9 mouse cellular contexts compared by ENCODE assay signal in the genomic region with DNA sequence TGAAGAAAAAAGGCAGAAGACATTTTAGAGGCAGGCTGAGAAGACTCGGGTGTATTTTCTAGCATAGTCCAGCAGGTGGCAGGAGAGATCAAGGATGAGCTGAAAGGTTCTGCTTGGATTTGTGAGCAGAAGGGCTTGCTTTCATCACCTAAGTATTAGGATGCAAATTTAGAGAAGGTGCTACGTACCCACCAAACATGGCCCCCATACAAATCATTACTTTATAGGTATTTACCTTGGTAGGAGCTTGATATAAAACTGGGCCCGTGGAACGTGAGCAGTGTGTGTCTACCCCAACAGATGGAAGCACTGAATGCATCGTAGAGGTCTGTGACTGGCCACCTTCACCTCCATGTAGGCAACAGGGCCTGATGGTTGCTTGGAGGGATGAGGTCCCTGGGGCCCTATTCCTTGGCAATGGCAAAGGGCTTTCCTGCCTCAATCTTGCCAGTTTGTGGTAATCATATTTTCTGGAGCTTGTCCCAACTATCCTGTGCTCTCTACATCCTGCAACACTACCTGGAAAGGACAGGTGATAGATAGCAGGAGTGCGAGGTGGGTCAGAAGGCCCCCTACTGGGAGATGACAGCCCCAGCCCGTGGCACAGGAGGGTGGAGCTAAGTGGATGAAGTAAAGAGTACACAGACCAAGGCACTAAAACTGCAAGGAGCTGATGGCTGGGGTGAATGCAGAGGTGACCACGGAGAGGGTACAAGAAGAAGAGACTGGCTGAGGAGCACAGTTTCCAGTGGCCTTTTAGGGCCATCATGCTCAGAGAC. TPM values are rescaled to one million over a fixed set of nuclear protein-coding genes. Genes with fewer than 3 reads are reported as not detected.
DNase-seq lines count a peak whose midpoint lies in the region; ATAC-seq and TF ChIP-seq lines count a peak whose summit lies in the region.
"Had no signal": no experiment of that assay in that cellular context is flagged by ENCODE, and none has a peak within 500 bp of the region (broad histone marks: within the 10 kb centered on the region; RNA-seq: fewer than 3 reads in every experiment).

No protein-coding gene starts in this region.

- peak; percentile 50 to 75 (median 70) for TF ChIP-seq CTCF in MEL (IDR thresholded peaks at IDR 0.05 in 2 of 3, conservative IDR thresholded peaks at IDR 0.05 in 1 of 3; ENCODE audit: control insufficient read depth in 1 of 3, insufficient read depth in 1 of 3, low read depth in 2 of 3, low read length in 3 of 3, poor library complexity in 1 of 3, severe bottlenecking in 1 of 3)
- TF ChIP-seq CTCF in midbrain, postnatal 0 days (IDR thresholded peaks at IDR 0.05), result peak; percentile 86

- intact Hi-C loops in left cerebral cortex, postnatal 10 days (cut with DNase I), result no loop called here

- ATAC-seq in kidney, embryonic 16.5 days (ENCODE audit: low FRiP score, low TSS enrichment), result no peak
- peak; percentile 75 for ATAC-seq in midbrain, postnatal 0 days (ENCODE audit: low FRiP score)

- no peak for TF ChIP-seq EP300 in MEL (IDR thresholded peaks at IDR 0.05; ENCODE audit: low read depth in 1 of 2, low read length in 2 of 2)

- DNase-seq in kidney, adult 9 months, result peak; percentile 55
- peak; percentile 67 for DNase-seq in MEL (ENCODE audit: low read depth, low spot score)
- DNase-seq in cerebellum, postnatal 10 days, result peak; percentile 77 to 84
- DNase-seq in frontal cortex, postnatal 25 days (ENCODE audit: low spot score in 2 of 2), result peak; percentile 31 to 50
- peak; percentile 40 to 54 for DNase-seq in left cerebral cortex, postnatal 10 days (ENCODE audit: extremely low spot score in 1 of 2, low spot score in 2 of 2)
- DNase-seq in midbrain, postnatal 0 days (ENCODE audit: low spot score), result peak; percentile 82
- DNase-seq in thymus, postnatal 4 days, result peak; percentile 47

- H3K4me1 ChIP-seq in kidney, embryonic 16.5 days (ENCODE audit: insufficient read depth, low read length), result no peaks in the 10 kb centered on the region
- H3K4me1 ChIP-seq in MEL (ENCODE audit: control insufficient read depth in 1 of 2, insufficient read depth in 2 of 2, low read length in 2 of 2), result no peaks in the 10 kb centered on the region
- H3K4me1 ChIP-seq in midbrain, postnatal 0 days (ENCODE audit: insufficient read depth, low read length), result no peaks in the 10 kb centered on the region

- H3K27me3 ChIP-seq in kidney, embryonic 16.5 days (ENCODE audit: insufficient read depth, low read length), result peaks cover 22% of the 10 kb centered on the region
- H3K27me3 ChIP-seq in MEL (ENCODE audit: control insufficient read depth in 1 of 2, insufficient read depth in 2 of 2, low read length in 2 of 2), result peaks cover 6 to 13% of the 10 kb centered on the region in 2 experiments
- H3K27me3 ChIP-seq in midbrain, postnatal 0 days (ENCODE audit: insufficient read depth, low read length), result no peaks in the 10 kb centered on the region

- H3K27ac ChIP-seq in kidney, embryonic 16.5 days (ENCODE audit: low read length), result no peak overlapping the region
- no peak overlapping the region for H3K27ac ChIP-seq in MEL (ENCODE audit: control insufficient read depth, low read depth, low read length)
- no peak overlapping the region for H3K27ac ChIP-seq in midbrain, postnatal 0 days (ENCODE audit: low read depth, low read length)

- H3K36me3 ChIP-seq in kidney, embryonic 16.5 days (ENCODE audit: insufficient read depth, low read length), result no peaks in the 10 kb centered on the region
- no peaks in the 10 kb centered on the region for H3K36me3 ChIP-seq in MEL (ENCODE audit: control insufficient read depth in 1 of 2, insufficient read depth in 2 of 2, low read length in 2 of 2)
- H3K36me3 ChIP-seq in midbrain, postnatal 0 days (ENCODE audit: insufficient read depth, low read length), result no peaks in the 10 kb centered on the region

- WGBS in kidney, embryonic 16.5 days, result 38% methylated on average over 8 of the region's 8 CpGs
- WGBS in midbrain, postnatal 0 days, result 41% methylated on average over 8 of the region's 8 CpGs

- no peak overlapping the region for H3K9ac ChIP-seq in kidney, embryonic 16.5 days (replicated peaks; ENCODE audit: low read length)
- no peak overlapping the region for H3K9ac ChIP-seq in MEL (ENCODE audit: control insufficient read depth, low read depth, low read length, poor library complexity, severe bottlenecking)
- H3K9ac ChIP-seq in midbrain, postnatal 0 days (replicated peaks; ENCODE audit: low read length, poor library complexity, severe bottlenecking), result no peak overlapping the region

- no peak overlapping the region for H3K4me2 ChIP-seq in kidney, embryonic 16.5 days (replicated peaks; ENCODE audit: low read depth, low read length)
- H3K4me2 ChIP-seq in midbrain, postnatal 0 days (ENCODE audit: low read depth, low read length, poor library complexity, severe bottlenecking), result no peak overlapping the region

- TF ChIP-seq RAD21 in MEL (IDR thresholded peaks at IDR 0.05; ENCODE audit: low read depth, low read length), result peak; percentile 73

- H3K4me3 ChIP-seq in kidney, embryonic 16.5 days (ENCODE audit: low read length), result no peak overlapping the region
- H3K4me3 ChIP-seq in MEL (ENCODE audit: control insufficient read depth in 1 of 2, insufficient read depth in 1 of 2, low read depth in 2 of 2, low read length in 2 of 2), result no peak overlapping the region
- no peak overlapping the region for H3K4me3 ChIP-seq in midbrain, postnatal 0 days (ENCODE audit: low read depth, low read length)

- no peaks in the 10 kb centered on the region for H3K79me2 ChIP-seq in MEL (ENCODE audit: control insufficient read depth, insufficient read depth, low read length, poor library complexity)

- H3K9me3 ChIP-seq in kidney, embryonic 16.5 days (ENCODE audit: low read length), result no peaks in the 10 kb centered on the region
- H3K9me3 ChIP-seq in MEL (replicated peaks; ENCODE audit: insufficient read depth, low read length), result no peaks in the 10 kb centered on the region
- H3K9me3 ChIP-seq in midbrain, postnatal 0 days (ENCODE audit: low read length), result no peaks in the 10 kb centered on the region

- no peak for TF ChIP-seq POLR2A in MEL (IDR thresholded peaks at IDR 0.05; ENCODE audit: control insufficient read depth in 1 of 2, insufficient read depth in 1 of 2, low read depth in 1 of 2, low read length in 2 of 2, poor library complexity in 1 of 2)

TF ChIP-seq in MEL, 35 proteins besides CTCF, POLR2A, EP300 and RAD21:
- TF ChIP-seq TAL1 (IDR thresholded peaks at IDR 0.05; ENCODE audit: low read length) (no peak), MYB (IDR thresholded peaks at IDR 0.05; ENCODE audit: low read depth, low read length) (no peak), NELFE (IDR thresholded peaks at IDR 0.05; ENCODE audit: low read depth, low read length) (no peak), ZNF384 (IDR thresholded peaks at IDR 0.05; ENCODE audit: low read depth, low read length) (no peak), ZMIZ1 (IDR thresholded peaks at IDR 0.05; ENCODE audit: low read depth, low read length) (no peak), ZC3H11A (IDR thresholded peaks at IDR 0.05; ENCODE audit: low read depth, low read length) (peak; percentile 34; the same call in 1 of the 2 replicates), MAFK (IDR thresholded peaks at IDR 0.05; ENCODE audit: borderline replicate concordance, low read depth, low read length) (no peak), KAT2A (conservative IDR thresholded peaks at IDR 0.05; ENCODE audit: low read depth, low read length) (no peak), SMC3 (IDR thresholded peaks at IDR 0.05; ENCODE audit: low read depth, low read length) (peak; percentile 65), RCOR1 (IDR thresholded peaks at IDR 0.05; ENCODE audit: low read depth, low read length) (no peak), POLR2AphosphoS5 (IDR thresholded peaks at IDR 0.05; ENCODE audit: borderline replicate concordance, low read depth, low read length) (no peak), ETS1 (IDR thresholded peaks at IDR 0.05; ENCODE audit: low read depth, low read length) (no peak)

RNA-seq across cellular contexts. Expression of gene Dppa3, which starts 34.6 kb away (rescaled TPM):
- not detected in 2 replicates for polyA plus RNA-seq in kidney, embryonic 16.5 days (2015; fragmentation: Nextera tagmentation; extraction: Ambion mirVana)
- total RNA-seq in MEL (2012; rRNA removed), result not detected in 2 replicates
- polyA plus RNA-seq in MEL (2012; ENCODE audit: insufficient read depth in 1 of 2, insufficient read length in 2 of 2, low read depth in 1 of 2, low replicate concordance in 2 of 2, missing spikeins in 1 of 2), result not detected
- total RNA-seq in left cerebral cortex, postnatal 10 days (2021), result not detected
- total RNA-seq in midbrain, postnatal 0 days (2014; rRNA removed), result not detected in 2 replicates
- polyA plus RNA-seq in midbrain, postnatal 0 days (2015; fragmentation: Nextera tagmentation; extraction: Ambion mirVana), result not detected in 2 replicates
- polyA plus RNA-seq: liver, embryonic 16.5 days had no signal

RNA-seq across cellular contexts. Expression of gene Nanog, which starts 46.5 kb away (rescaled TPM):
- 0.12 TPM in 1 of 2 replicates, not detected in the other for polyA plus RNA-seq in kidney, embryonic 16.5 days (2015; fragmentation: Nextera tagmentation; extraction: Ambion mirVana)
- total RNA-seq in MEL (2012; rRNA removed), result not detected in 2 replicates
- polyA plus RNA-seq in MEL (2012; ENCODE audit: insufficient read depth in 1 of 2, insufficient read length in 2 of 2, low read depth in 1 of 2, low replicate concordance in 2 of 2, missing spikeins in 1 of 2), result under 1 TPM in 1 of 2 experiments, not detected in 1; 0.63 TPM
- total RNA-seq in left cerebral cortex, postnatal 10 days (2021), result not detected
- total RNA-seq in midbrain, postnatal 0 days (2014; rRNA removed), result 0.09 and 0.16 TPM in 2 replicates
- polyA plus RNA-seq in midbrain, postnatal 0 days (2015; fragmentation: Nextera tagmentation; extraction: Ambion mirVana), result 0.07 and 0.10 TPM in 2 replicates
- polyA plus RNA-seq: liver, embryonic 16.5 days had no signal

RNA-seq across cellular contexts. Expression of gene Gdf3, which starts 50.9 kb away (rescaled TPM):
- polyA plus RNA-seq in kidney, embryonic 16.5 days (2015; fragmentation: Nextera tagmentation; extraction: Ambion mirVana), result not detected in 2 replicates
- total RNA-seq in MEL (2012; rRNA removed), result 39.6 and 42.8 TPM in 2 replicates
- 10 to 100 TPM in 1 of 2 experiments, not detected in 1; 50.2 TPM for polyA plus RNA-seq in MEL (2012; ENCODE audit: insufficient read depth in 1 of 2, insufficient read length in 2 of 2, low read depth in 1 of 2, low replicate concordance in 2 of 2, missing spikeins in 1 of 2)
- total RNA-seq in left cerebral cortex, postnatal 10 days (2021), result not detected
- not detected in 2 replicates for total RNA-seq in midbrain, postnatal 0 days (2014; rRNA removed)
- not detected in 2 replicates for polyA plus RNA-seq in midbrain, postnatal 0 days (2015; fragmentation: Nextera tagmentation; extraction: Ambion mirVana)

RNA-seq across cellular contexts. Expression of gene Apobec1, which starts 58.5 kb away (rescaled TPM):
- 2.3 and 3.2 TPM in 2 replicates for polyA plus RNA-seq in kidney, embryonic 16.5 days (2015; fragmentation: Nextera tagmentation; extraction: Ambion mirVana)
- 4.5 and 4.9 TPM in 2 replicates for total RNA-seq in MEL (2012; rRNA removed)
- 1 to 10 TPM in 1 of 2 experiments, not detected in 1; 5.8 TPM for polyA plus RNA-seq in MEL (2012; ENCODE audit: insufficient read depth in 1 of 2, insufficient read length in 2 of 2, low read depth in 1 of 2, low replicate concordance in 2 of 2, missing spikeins in 1 of 2)
- 1 to 10 TPM; 1.4 to 1.7 TPM for total RNA-seq in left cerebral cortex, postnatal 10 days (2021)
- 0.88 and 0.90 TPM in 2 replicates for total RNA-seq in midbrain, postnatal 0 days (2014; rRNA removed)
- polyA plus RNA-seq in midbrain, postnatal 0 days (2015; fragmentation: Nextera tagmentation; extraction: Ambion mirVana), result 1.7 and 2.1 TPM in 2 replicates

Comparison
In these comparisons a context has a peak if more than half of its experiments do, and no peak if none do; other contexts are left out.
1. RNA of gene Gdf3, which starts 50.9 kb away (total RNA-seq): 39.6 to 42.8 TPM in MEL; not detected in left cerebral cortex, postnatal 10 days and not detected in midbrain, postnatal 0 days; every median in the first group is over 10 times any median in the second.
2. Peak in every context shown above with its lines, with median percentiles within 50 percentile points of each other: DNase-seq.